Mouse (Mus musculus) small intestine, adult 2 months (tissue): ENCODE measurements around the gene Id3.

Source experiments
- CTCF ChIP-seq: fragments of 200-500 bp; IDR thresholded peaks from 2 replicates; pipeline ENCODE4 v1.5.1; 2012; ENCODE audit warnings: low read depth, mild to moderate bottlenecking, control low read depth, inconsistent platforms, low read length, moderate library complexity, mixed read lengths; ENCODE audit not compliant: insufficient replicate concordance, insufficient read length; ENCODE audit errors: extremely low read depth
- POLR2A ChIP-seq: fragments of 200-500 bp; IDR thresholded peaks from 2 replicates; pipeline ENCODE4 v1.6.1; 2012; ENCODE audit warnings: low read depth, mild to moderate bottlenecking, control low read depth, inconsistent platforms, low read length, moderate library complexity

DNA sequence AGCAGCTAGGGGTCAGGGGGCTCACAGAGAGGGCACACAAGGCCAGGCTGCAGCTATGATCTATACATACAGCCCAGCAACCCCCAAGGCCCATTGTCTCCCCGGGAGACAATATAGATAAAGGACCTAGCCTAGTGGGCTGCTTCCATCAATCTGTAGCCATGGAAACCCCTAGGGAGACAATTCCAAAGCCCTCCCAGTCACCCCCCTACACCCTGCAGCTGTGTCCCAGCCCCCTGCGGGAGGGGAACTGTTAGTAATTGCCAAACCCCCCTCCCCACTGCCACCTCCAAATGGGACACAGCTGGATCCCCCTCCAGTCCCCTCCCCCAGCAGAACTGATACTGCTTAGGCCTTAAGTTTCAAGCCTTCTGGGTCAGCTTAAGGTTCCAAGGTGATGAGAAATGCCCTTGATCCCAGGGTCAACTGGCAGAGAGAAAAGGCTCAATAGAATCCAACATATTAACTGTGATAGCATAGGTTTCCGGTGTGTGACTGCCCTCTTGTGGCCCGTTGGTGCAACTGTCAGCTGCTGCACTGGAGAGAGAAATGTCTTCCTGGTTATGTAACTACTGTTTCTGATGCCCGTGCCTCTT, 16.6 kb downstream of the Id3 start:
- TF ChIP-seq POLR2A (no peak), CTCF (peak; percentile 93; the same call in 1 of the 2 replicates)
